Mouse (Mus musculus): ENCODE data around the gene Kank1. TPM values are rescaled to one million over a fixed set of nuclear protein-coding genes. Genes with fewer than 3 reads are reported as not detected.
A peak's percentile ranks its signal among the peaks of the same experiment; 100 is the strongest.

Kank1 gene
- 9.2 and 12.2 TPM in 2 replicates for polyA plus RNA-seq (2014; fragmentation: Nextera tagmentation; extraction: Ambion mirVana)

- whole genome bisulfite sequencing = under 1% methylated on average over 75 of the region's 76 CpGs
- H3K4me1 ChIP-seq (replicated peaks; ENCODE audit: control insufficient read depth, insufficient read depth, low read length) = peaks cover 13% of the 10 kb centered on the region
- peak; percentile 87 for ATAC-seq (ENCODE audit: low FRiP score)
- H3K36me3 ChIP-seq (replicated peaks; ENCODE audit: control insufficient read depth, insufficient read depth) = no peaks in the 10 kb centered on the region
- peaks cover 22% of the 10 kb centered on the region for H3K27me3 ChIP-seq (ENCODE audit: control insufficient read depth, insufficient read depth, low read length)
- peak within 1 kb of the TSS; percentile 99 for H3K4me2 ChIP-seq (replicated peaks)
- H3K4me3 ChIP-seq (replicated peaks; ENCODE audit: low read length) = peak within 1 kb of the TSS; percentile 74
- no peaks in the 10 kb centered on the region for H3K9me3 ChIP-seq (ENCODE audit: control insufficient read depth, low read length)
- DNase-seq (ENCODE audit: low spot score) = peak; percentile 70
- H3K27ac ChIP-seq = 0 out of 2 replicates have a peak within 1 kb of the TSS, but pooled peaks have one; percentile 60
- H3K9ac ChIP-seq = peak within 1 kb of the TSS; percentile 59
Observed at GRCm38 (mm10) chr19:25236596-25237491, at the start of gene Kank1. Gene Kank1 (plus strand): TSS chr19:25236975.

GRCm38 (mm10) chr19:25187681-25188080 lies 49.1 kb upstream of the Kank1 start:
- H3K27me3 ChIP-seq (ENCODE audit: control insufficient read depth, insufficient read depth, low read length) = no peaks in the 10 kb centered on the region
- no peaks in the 10 kb centered on the region for H3K36me3 ChIP-seq (replicated peaks; ENCODE audit: control insufficient read depth, insufficient read depth)
- DNase-seq (ENCODE audit: low spot score) = no peak
- no peak overlapping the region for H3K4me2 ChIP-seq (replicated peaks)
- WGBS = 81% methylated on average over 18 of the region's 18 CpGs
- no peaks in the 10 kb centered on the region for H3K4me1 ChIP-seq (replicated peaks; ENCODE audit: control insufficient read depth, insufficient read depth, low read length)
- H3K4me3 ChIP-seq (replicated peaks; ENCODE audit: low read length) = no peak overlapping the region
- H3K9me3 ChIP-seq (ENCODE audit: control insufficient read depth, low read length) = no peaks in the 10 kb centered on the region
- no peak overlapping the region for H3K27ac ChIP-seq
- H3K9ac ChIP-seq = no peak overlapping the region
- ATAC-seq (ENCODE audit: low FRiP score) = no peak

- WGBS = 95% methylated on average over 9 of the region's 9 CpGs
- ATAC-seq (ENCODE audit: low FRiP score) (no peak), DNase-seq (ENCODE audit: low spot score) (no peak)
- no peak overlapping the region for H3K9ac ChIP-seq
- H3K27ac ChIP-seq = no peak overlapping the region
- H3K4me2 ChIP-seq (replicated peaks) = no peak overlapping the region
- H3K36me3 ChIP-seq (replicated peaks; ENCODE audit: control insufficient read depth, insufficient read depth) = no peaks in the 10 kb centered on the region
- H3K4me1 ChIP-seq (replicated peaks; ENCODE audit: control insufficient read depth, insufficient read depth, low read length) = no peaks in the 10 kb centered on the region
- no peaks in the 10 kb centered on the region for H3K9me3 ChIP-seq (ENCODE audit: control insufficient read depth, low read length)
- no peaks in the 10 kb centered on the region for H3K27me3 ChIP-seq (ENCODE audit: control insufficient read depth, insufficient read depth, low read length)
- no peak overlapping the region for H3K4me3 ChIP-seq (replicated peaks; ENCODE audit: low read length)
Observed at GRCm38 (mm10) chr19:25193751-25194150, 43.0 kb upstream of the Kank1 start.

GRCm38 (mm10) chr19:25200081-25200860 lies 36.5 kb upstream of the Kank1 start:
- H3K9me3 ChIP-seq (ENCODE audit: control insufficient read depth, low read length) = no peaks in the 10 kb centered on the region
- 0 out of 2 replicates have a peak, but pooled peaks cover 3% of the 10 kb centered on the region for H3K4me1 ChIP-seq (replicated peaks; ENCODE audit: control insufficient read depth, insufficient read depth, low read length)
- no peak for DNase-seq (ENCODE audit: low spot score)
- no peaks in the 10 kb centered on the region for H3K36me3 ChIP-seq (replicated peaks; ENCODE audit: control insufficient read depth, insufficient read depth)
- no peak overlapping the region for H3K4me2 ChIP-seq (replicated peaks)
- no peak overlapping the region for H3K4me3 ChIP-seq (replicated peaks; ENCODE audit: low read length)
- ATAC-seq (ENCODE audit: low FRiP score) = no peak
- no peak overlapping the region for H3K9ac ChIP-seq
- no peak overlapping the region for H3K27ac ChIP-seq
- 67% methylated on average over 13 of the region's 13 CpGs for WGBS
- H3K27me3 ChIP-seq (ENCODE audit: control insufficient read depth, insufficient read depth, low read length) = no peaks in the 10 kb centered on the region

- H3K9me3 ChIP-seq (ENCODE audit: control insufficient read depth, low read length) = no peaks in the 10 kb centered on the region
- no peak overlapping the region for H3K4me2 ChIP-seq (replicated peaks)
- H3K27ac ChIP-seq = no peak overlapping the region
- DNase-seq (ENCODE audit: low spot score) (no peak), ATAC-seq (ENCODE audit: low FRiP score) (no peak)
- H3K36me3 ChIP-seq (replicated peaks; ENCODE audit: control insufficient read depth, insufficient read depth) = no peaks in the 10 kb centered on the region
- no peak overlapping the region for H3K9ac ChIP-seq
- 0 out of 2 replicates have a peak, but pooled peaks cover 3% of the 10 kb centered on the region for H3K4me1 ChIP-seq (replicated peaks; ENCODE audit: control insufficient read depth, insufficient read depth, low read length)
- 87% methylated on average over 12 of the region's 12 CpGs for WGBS
- no peak overlapping the region for H3K4me3 ChIP-seq (replicated peaks; ENCODE audit: low read length)
- no peaks in the 10 kb centered on the region for H3K27me3 ChIP-seq (ENCODE audit: control insufficient read depth, insufficient read depth, low read length)
Observed at GRCm38 (mm10) chr19:25203077-25203476, 33.7 kb upstream of the Kank1 start.

GRCm38 (mm10) chr19:25206969-25207368 lies 29.8 kb upstream of the Kank1 start:
- H3K27me3 ChIP-seq (ENCODE audit: control insufficient read depth, insufficient read depth, low read length) = no peaks in the 10 kb centered on the region
- no peak overlapping the region for H3K27ac ChIP-seq
- no peak for ATAC-seq (ENCODE audit: low FRiP score)
- no peaks in the 10 kb centered on the region for H3K9me3 ChIP-seq (ENCODE audit: control insufficient read depth, low read length)
- H3K36me3 ChIP-seq (replicated peaks; ENCODE audit: control insufficient read depth, insufficient read depth) = no peaks in the 10 kb centered on the region
- H3K4me3 ChIP-seq (replicated peaks; ENCODE audit: low read length) = no peak overlapping the region
- DNase-seq (ENCODE audit: low spot score) = no peak
- no peak overlapping the region for H3K4me2 ChIP-seq (replicated peaks)
- H3K4me1 ChIP-seq (replicated peaks; ENCODE audit: control insufficient read depth, insufficient read depth, low read length) = 0 out of 2 replicates have a peak, but pooled peaks cover 4% of the 10 kb centered on the region
- WGBS = 63% methylated on average over 12 of the region's 12 CpGs
- no peak overlapping the region for H3K9ac ChIP-seq

- Histone ChIP-seq H3K27ac (no peak overlapping the region), H3K4me1 (replicated peaks; ENCODE audit: control insufficient read depth, insufficient read depth, low read length) (0 out of 2 replicates have a peak, but pooled peaks cover 4% of the 10 kb centered on the region), H3K27me3 (ENCODE audit: control insufficient read depth, insufficient read depth, low read length) (no peaks in the 10 kb centered on the region), H3K9ac (peak overlapping the region; percentile 38), H3K4me2 (replicated peaks) (peak overlapping the region; percentile 45), H3K9me3 (ENCODE audit: control insufficient read depth, low read length) (peaks cover 4% of the 10 kb centered on the region), H3K36me3 (replicated peaks; ENCODE audit: control insufficient read depth, insufficient read depth) (no peaks in the 10 kb centered on the region), H3K4me3 (replicated peaks; ENCODE audit: low read length) (0 out of 2 replicates have a peak overlapping the region, but pooled peaks have one; percentile 6)
- WGBS = 7% methylated on average over 23 of the region's 23 CpGs
- ATAC-seq (ENCODE audit: low FRiP score) (peak; percentile 40; the same call in 1 of the 2 replicates), DNase-seq (ENCODE audit: low spot score) (peak; percentile 37)
Observed at GRCm38 (mm10) chr19:25207731-25208361, 28.9 kb upstream of the Kank1 start.

- 60% methylated on average over 11 of the region's 11 CpGs for WGBS
- Histone ChIP-seq H3K9me3 (ENCODE audit: control insufficient read depth, low read length) (peaks cover 11% of the 10 kb centered on the region), H3K27me3 (ENCODE audit: control insufficient read depth, insufficient read depth, low read length) (no peaks in the 10 kb centered on the region), H3K4me3 (replicated peaks; ENCODE audit: low read length) (no peak overlapping the region), H3K27ac (no peak overlapping the region), H3K4me2 (replicated peaks) (peak overlapping the region; percentile 45; the same call in 1 of the 2 replicates), H3K36me3 (replicated peaks; ENCODE audit: control insufficient read depth, insufficient read depth) (no peaks in the 10 kb centered on the region), H3K9ac (no peak overlapping the region), H3K4me1 (replicated peaks; ENCODE audit: control insufficient read depth, insufficient read depth, low read length) (0 out of 2 replicates have a peak, but pooled peaks cover 4% of the 10 kb centered on the region)
- DNase-seq (ENCODE audit: low spot score) (no peak), ATAC-seq (ENCODE audit: low FRiP score) (no peak)
Observed at GRCm38 (mm10) chr19:25208596-25209110, 28.1 kb upstream of the Kank1 start.

Data from hindbrain, embryonic 14.5 days (tissue).